Comparison of ENCODE assay signal across 8 mouse cellular contexts in the genomic region with DNA sequence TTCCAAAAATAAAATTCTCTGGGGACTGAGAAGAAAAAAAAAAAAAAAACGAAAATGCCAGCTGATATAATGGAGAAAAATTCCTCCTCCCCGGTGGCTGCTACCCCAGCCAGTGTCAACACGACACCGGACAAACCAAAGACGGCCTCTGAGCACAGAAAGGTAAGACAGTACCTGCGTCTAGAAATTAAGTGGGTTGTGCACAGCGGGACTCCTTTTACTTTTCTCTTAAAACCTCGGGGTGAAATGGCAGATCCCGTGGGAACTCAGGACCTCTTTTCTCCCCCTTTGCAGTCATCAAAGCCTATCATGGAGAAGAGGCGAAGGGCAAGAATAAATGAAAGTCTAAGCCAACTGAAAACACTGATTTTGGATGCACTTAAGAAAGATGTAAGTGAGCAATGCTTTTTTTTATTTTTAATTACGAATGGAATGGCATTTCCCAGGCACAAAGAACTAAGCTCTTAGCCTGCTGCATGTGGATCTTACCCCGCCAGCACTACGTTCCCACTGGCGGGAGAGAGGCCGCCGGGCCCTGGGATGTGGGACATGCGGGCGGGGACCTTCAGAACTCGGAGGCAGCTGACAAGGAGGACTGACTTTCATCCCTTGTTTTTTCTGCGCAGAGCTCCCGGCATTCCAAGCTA. TPM values are rescaled to one million over a fixed set of nuclear protein-coding genes. Genes with fewer than 3 reads are reported as not detected.
DNase-seq lines count a peak whose midpoint lies in the region; ATAC-seq and TF ChIP-seq lines count a peak whose summit lies in the region.

No protein-coding gene starts in this region.

- ATAC-seq in heart, embryonic 16.5 days (replicated peaks; ENCODE audit: extremely low read depth, insufficient read depth, low FRiP score) = no peak
- no peak for ATAC-seq in liver, embryonic 13.5 days (ENCODE audit: low read depth)
- no peak for ATAC-seq in frontal cortex, adult (ENCODE audit: low TSS enrichment)

- H3K27me3 ChIP-seq in heart, embryonic 16.5 days (ENCODE audit: control insufficient read depth, insufficient read depth, low read length) = no peaks in the 10 kb centered on the region
- H3K27me3 ChIP-seq in liver, embryonic 13.5 days = peaks cover 97% of the 10 kb centered on the region
- H3K27me3 ChIP-seq in small intestine, adult 2 months (ENCODE audit: control insufficient read depth, insufficient read depth, low read length) = no peaks in the 10 kb centered on the region

- no peak for TF ChIP-seq POLR2A in small intestine, adult 2 months (IDR thresholded peaks at IDR 0.05; ENCODE audit: low read depth, low read length)

- WGBS in heart, embryonic 16.5 days = under 1% methylated on average over 21 of the region's 21 CpGs
- 2% methylated on average over 21 of the region's 21 CpGs for WGBS in liver, embryonic 13.5 days (ENCODE audit: insufficient replicate concordance)
- WGBS in small intestine, adult 2 months = under 1% methylated on average over 21 of the region's 21 CpGs

- no peak for TF ChIP-seq CTCF in left cerebral cortex, adult 2 months (IDR thresholded peaks at IDR 0.05)
- no peak for TF ChIP-seq CTCF in small intestine, adult 2 months (IDR thresholded peaks at IDR 0.05; ENCODE audit: extremely low read depth, insufficient read length, insufficient replicate concordance, low read depth, low read length)

- H3K27ac ChIP-seq in left cerebral cortex, adult 2 months = peak overlapping the region; percentile 97
- H3K27ac ChIP-seq in heart, embryonic 16.5 days (ENCODE audit: low read length) = peak overlapping the region; percentile 97
- peak overlapping the region; percentile 73 for H3K27ac ChIP-seq in liver, embryonic 13.5 days
- H3K27ac ChIP-seq in small intestine, adult 2 months (ENCODE audit: insufficient read depth, low read depth, low read length) = peak overlapping the region; percentile 93

- peaks cover 47% of the 10 kb centered on the region for H3K4me1 ChIP-seq in heart, embryonic 16.5 days (ENCODE audit: control insufficient read depth, insufficient read depth, low read length)
- peaks cover 65% of the 10 kb centered on the region for H3K4me1 ChIP-seq in liver, embryonic 13.5 days (replicated peaks)
- H3K4me1 ChIP-seq in small intestine, adult 2 months (ENCODE audit: control insufficient read depth, insufficient read depth, insufficient read length, low read length) = peaks cover 7% of the 10 kb centered on the region

- peak overlapping the region; percentile 88 for H3K9ac ChIP-seq in heart, embryonic 16.5 days (ENCODE audit: low read length)
- peak overlapping the region; percentile 66 for H3K9ac ChIP-seq in liver, embryonic 13.5 days

- no peak for DNase-seq in left cerebral cortex, adult 2 months (ENCODE audit: extremely low spot score in 1 of 2, low spot score in 2 of 2)
- no peak for DNase-seq in left cerebral cortex, postnatal 10 days (ENCODE audit: extremely low spot score in 1 of 2, low spot score in 2 of 2)
- peak; percentile 57 for DNase-seq in embryo, embryonic 10 days (ENCODE audit: low spot score)
- no peak for DNase-seq in liver, embryonic 13.5 days
- DNase-seq in adrenal gland, postnatal 36 days = no peak

- peak overlapping the region; percentile 79 for H3K4me3 ChIP-seq in left cerebral cortex, adult 2 months
- peak overlapping the region; percentile 83 for H3K4me3 ChIP-seq in heart, embryonic 16.5 days (ENCODE audit: low read length)
- H3K4me3 ChIP-seq in liver, embryonic 13.5 days (replicated peaks) = peak overlapping the region; percentile 59
- peak overlapping the region; percentile 91 for H3K4me3 ChIP-seq in small intestine, adult 2 months (ENCODE audit: low read depth, low read length)

- peak overlapping the region; percentile 94 for H3K4me2 ChIP-seq in heart, embryonic 16.5 days (ENCODE audit: low read depth, low read length)
- peak overlapping the region; percentile 65 for H3K4me2 ChIP-seq in liver, embryonic 13.5 days

- H3K36me3 ChIP-seq in heart, embryonic 16.5 days (ENCODE audit: control insufficient read depth, insufficient read depth) = no peaks in the 10 kb centered on the region
- H3K36me3 ChIP-seq in liver, embryonic 13.5 days = 0 out of 2 replicates have a peak, but pooled peaks cover 3% of the 10 kb centered on the region
- H3K36me3 ChIP-seq in small intestine, adult 2 months (ENCODE audit: control insufficient read depth, insufficient read depth, low read length) = peaks cover 7% of the 10 kb centered on the region

- H3K9me3 ChIP-seq in heart, embryonic 16.5 days (replicated peaks; ENCODE audit: control insufficient read depth, low read length) = no peaks in the 10 kb centered on the region
- H3K9me3 ChIP-seq in liver, embryonic 13.5 days (replicated peaks) = no peaks in the 10 kb centered on the region

- intact Hi-C loops in left cerebral cortex, adult 2 months (cut with DNase I) = loop anchor here (1.0 to 10.0 kb wide), 6 partner anchors 80 to 433 kb away; no protein-coding TSS in a partner anchor
- intact Hi-C loops in left cerebral cortex, postnatal 10 days (cut with DNase I) = loop anchor here (2.0 to 10.0 kb wide), 4 partner anchors 172 to 433 kb away; no protein-coding TSS in a partner anchor

RNA-seq across cellular contexts. Expression of a gene that starts 1.5 kb away (rescaled TPM):
- 10 to 100 TPM; 20.2 to 21.8 TPM for total RNA-seq in left cerebral cortex, adult 2 months (2021)
- total RNA-seq in left cerebral cortex, postnatal 10 days (2021) = 10 to 100 TPM; 16.5 to 18.3 TPM
- 19.1 and 23.8 TPM in 2 replicates for polyA plus RNA-seq in heart, embryonic 16.5 days (2015; fragmentation: Nextera tagmentation; extraction: Ambion mirVana)
- 5.9 and 6.9 TPM in 2 replicates for polyA plus RNA-seq in liver, embryonic 13.5 days (2015; fragmentation: Nextera tagmentation; extraction: Ambion mirVana)
- 135 and 295 TPM in 2 replicates for polyA plus RNA-seq in small intestine, adult 2 months (2012; rRNA removed)
- 10 to 100 TPM; 19.2 to 26.1 TPM for total RNA-seq in adrenal gland, postnatal 36 days (2021)
